Mouse (Mus musculus) heart, embryonic 11.5 days (tissue): ENCODE data around the gene Aoc2. TPM values are rescaled to one million over a fixed set of nuclear protein-coding genes. Genes with fewer than 3 reads are reported as not detected.

Source experiments
- ATAC-seq: fragments of 200-750 bp; cut with Nextera tagmentation; replicated peaks from 2 replicates; pipeline ENCODE4 v1.8.0; 2017; ENCODE audit warnings: moderate library complexity; ENCODE audit not compliant: insufficient number of reproducible peaks, low FRiP score, low TSS enrichment
- H3K27ac ChIP-seq: fragments of 300-500 bp; sonication (generic); 2 replicates; pipeline ENCODE4 v1.5.1; 2014; ENCODE audit warnings: mild to moderate bottlenecking, low read depth, low read length
- H3K27me3 ChIP-seq: fragments of 300-500 bp; sonication (generic); 2 replicates; pipeline ENCODE4 v1.6.1; 2014; ENCODE audit warnings: mild to moderate bottlenecking, low read length, mixed read lengths; ENCODE audit not compliant: control insufficient read depth, insufficient read depth
- H3K36me3 ChIP-seq: fragments of 300-500 bp; sonication (generic); 2 replicates; pipeline ENCODE4 v1.6.1; 2014; ENCODE audit warnings: mild to moderate bottlenecking, low read length, moderate library complexity, mixed read lengths; ENCODE audit not compliant: control insufficient read depth, insufficient read depth
- H3K4me1 ChIP-seq: fragments of 300-500 bp; sonication (generic); 2 replicates; pipeline ENCODE4 v1.6.1; 2014; ENCODE audit warnings: low read length; ENCODE audit not compliant: control insufficient read depth, insufficient read depth
- H3K4me2 ChIP-seq: fragments of 300-500 bp; sonication (generic); 2 replicates; pipeline ENCODE4 v1.6.1; 2014; ENCODE audit warnings: mild to moderate bottlenecking, moderate library complexity
- H3K4me3 ChIP-seq: fragments of 300-500 bp; sonication (generic); 2 replicates; pipeline ENCODE4 v1.5.1; 2014; ENCODE audit warnings: low read depth, low read length
- H3K9ac ChIP-seq: fragments of 300-500 bp; sonication (generic); 2 replicates; pipeline ENCODE4 v1.6.1; 2014; ENCODE audit warnings: mild to moderate bottlenecking, low read depth, low read length, moderate library complexity
- H3K9me3 ChIP-seq: fragments of 300-500 bp; sonication (generic); replicated peaks from 2 replicates; pipeline ENCODE4 v1.6.1; 2016; ENCODE audit warnings: low read length; ENCODE audit not compliant: control insufficient read depth
- WGBS: fragments of 180-500 bp; shearing (Covaris S2); extraction: QIAGEN DNeasy Blood & Tissue Kit; methylation state at CpG from one replicate; pipeline ENCODE4 v1.1.7; 2014; ENCODE audit not compliant: insufficient replicate concordance; 5-methylcytosine and 5-hydroxymethylcytosine counted together
- polyA plus RNA-seq: library from polyadenylated mRNA; unstranded; fragments of >200 nt; fragmentation: Nextera tagmentation; extraction: Ambion mirVana; gene quantifications from 2 replicates; pipeline ENCODE4 v1.2.1, GENCODE M21; 2014

Gene Aoc2
- polyA plus RNA-seq, 1 experiment from 2014 or later = 0.90 TPM

DNA sequence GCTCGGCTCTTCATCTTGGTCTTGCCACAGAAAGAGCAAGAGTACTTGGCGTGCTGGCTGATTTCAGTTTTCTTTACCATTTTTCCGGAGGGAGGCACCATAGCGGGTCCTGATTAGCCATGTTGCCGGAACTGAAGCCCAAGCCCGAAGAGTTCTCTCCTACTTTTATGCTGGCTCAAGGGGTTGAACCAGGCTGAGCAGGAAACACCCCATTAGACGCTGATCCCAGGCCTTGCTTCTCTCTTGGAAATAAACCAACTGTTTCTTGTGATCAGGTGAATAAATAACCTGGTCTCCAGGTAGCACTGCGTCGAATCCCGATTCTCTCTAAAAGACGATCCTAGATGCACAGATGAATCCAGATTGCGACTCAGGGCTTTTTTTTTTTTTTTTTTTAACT, 28.6 kb downstream of the Aoc2 start:
- H3K4me2 ChIP-seq = no peak overlapping the region
- H3K36me3 ChIP-seq = no peaks in the 10 kb centered on the region
- H3K4me1 ChIP-seq = 0 out of 2 replicates have a peak, but pooled peaks cover 2% of the 10 kb centered on the region
- H3K9ac ChIP-seq = no peak overlapping the region
- H3K9me3 ChIP-seq = no peaks in the 10 kb centered on the region
- H3K4me3 ChIP-seq = no peak overlapping the region
- no peak for ATAC-seq
- WGBS = 82% methylated on average over 12 of the region's 12 CpGs
- H3K27me3 ChIP-seq = no peaks in the 10 kb centered on the region
- H3K27ac ChIP-seq = no peak overlapping the region

DNA sequence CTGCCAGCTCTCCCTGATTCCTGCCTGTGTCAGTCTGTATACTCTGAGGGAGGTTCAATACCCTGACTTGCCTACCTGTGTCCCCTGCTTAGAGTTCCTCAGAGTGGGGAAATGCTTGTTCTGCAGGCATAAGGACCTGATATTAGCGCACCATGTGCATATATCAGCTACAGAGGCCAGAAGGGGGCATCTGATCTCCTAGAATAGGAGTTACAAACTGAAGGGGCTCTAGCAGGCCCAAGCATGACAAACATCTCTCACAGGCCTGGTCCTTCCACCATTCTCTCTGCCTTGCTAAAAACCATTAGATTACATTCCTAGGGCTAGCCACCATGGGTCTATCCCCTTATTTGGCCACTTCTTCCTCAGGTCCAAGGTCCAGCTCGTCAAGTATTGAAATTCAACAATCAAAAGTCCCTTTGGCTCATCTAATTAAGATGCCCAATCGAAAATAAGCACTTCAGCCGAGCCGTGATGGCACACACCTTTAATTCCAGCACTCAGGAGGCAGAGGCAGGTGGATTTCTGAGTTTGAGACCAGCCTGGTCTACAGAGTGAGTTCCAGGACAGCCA, 29.7 kb downstream of the Aoc2 start:
- Histone ChIP-seq H3K36me3 (no peaks in the 10 kb centered on the region), H3K9ac (no peak overlapping the region), H3K9me3 (no peaks in the 10 kb centered on the region), H3K27me3 (no peaks in the 10 kb centered on the region), H3K27ac (no peak overlapping the region), H3K4me1 (no peaks in the 10 kb centered on the region), H3K4me3 (no peak overlapping the region), H3K4me2 (no peak overlapping the region)
- no peak for ATAC-seq
- WGBS = 79% methylated on average over 5 of the region's 5 CpGs

- Histone ChIP-seq H3K27me3 (no peaks in the 10 kb centered on the region), H3K4me1 (peaks cover 10% of the 10 kb centered on the region), H3K36me3 (no peaks in the 10 kb centered on the region), H3K9me3 (no peaks in the 10 kb centered on the region), H3K4me3 (no peak overlapping the region), H3K9ac (no peak overlapping the region), H3K27ac (no peak overlapping the region), H3K4me2 (no peak overlapping the region)
- WGBS = 86% methylated on average over 2 of the region's 2 CpGs
- no peak for ATAC-seq
Observed at GRCm38 (mm10) chr11:101355916-101356315, 31.1 kb downstream of the Aoc2 start.

- H3K4me3 ChIP-seq = no peak overlapping the region
- no peaks in the 10 kb centered on the region for H3K36me3 ChIP-seq
- peaks cover 10% of the 10 kb centered on the region for H3K4me1 ChIP-seq
- H3K4me2 ChIP-seq = no peak overlapping the region
- H3K9me3 ChIP-seq = no peaks in the 10 kb centered on the region
- no peaks in the 10 kb centered on the region for H3K27me3 ChIP-seq
- 74% methylated on average over 3 of the region's 3 CpGs for WGBS
- H3K9ac ChIP-seq = no peak overlapping the region
- H3K27ac ChIP-seq = no peak overlapping the region
- ATAC-seq = no peak
Observed at GRCm38 (mm10) chr11:101357505-101358182, 32.8 kb downstream of the Aoc2 start.

DNA sequence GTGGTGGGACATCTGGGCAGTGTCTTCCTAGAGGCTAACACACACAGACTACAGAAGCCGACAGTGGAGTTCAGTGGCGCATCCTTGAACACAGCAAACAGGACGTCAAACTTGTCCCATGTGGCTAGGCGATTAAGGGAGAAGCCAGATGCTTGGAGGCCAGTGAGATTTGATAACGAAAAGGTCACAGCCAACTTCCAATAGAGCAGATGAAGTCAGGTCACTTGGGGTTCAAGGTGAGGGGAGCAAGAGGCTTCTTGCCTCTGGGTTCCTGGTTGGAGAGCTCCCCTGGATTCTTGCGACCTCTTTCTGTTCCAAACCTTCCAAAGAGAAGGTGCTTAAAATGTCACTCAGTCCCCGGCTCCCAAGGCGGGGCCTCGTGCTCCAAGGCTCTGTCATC, 34.9 kb downstream of the Aoc2 start:
- Histone ChIP-seq H3K36me3 (no peaks in the 10 kb centered on the region), H3K27me3 (no peaks in the 10 kb centered on the region), H3K9ac (0 out of 2 replicates have a peak overlapping the region, but pooled peaks have one; percentile 16), H3K4me3 (no peak overlapping the region), H3K9me3 (no peaks in the 10 kb centered on the region), H3K27ac (peak overlapping the region; percentile 64), H3K4me2 (no peak overlapping the region), H3K4me1 (peaks cover 10% of the 10 kb centered on the region)
- WGBS = 57% methylated on average over 9 of the region's 9 CpGs
- no peak for ATAC-seq

DNA sequence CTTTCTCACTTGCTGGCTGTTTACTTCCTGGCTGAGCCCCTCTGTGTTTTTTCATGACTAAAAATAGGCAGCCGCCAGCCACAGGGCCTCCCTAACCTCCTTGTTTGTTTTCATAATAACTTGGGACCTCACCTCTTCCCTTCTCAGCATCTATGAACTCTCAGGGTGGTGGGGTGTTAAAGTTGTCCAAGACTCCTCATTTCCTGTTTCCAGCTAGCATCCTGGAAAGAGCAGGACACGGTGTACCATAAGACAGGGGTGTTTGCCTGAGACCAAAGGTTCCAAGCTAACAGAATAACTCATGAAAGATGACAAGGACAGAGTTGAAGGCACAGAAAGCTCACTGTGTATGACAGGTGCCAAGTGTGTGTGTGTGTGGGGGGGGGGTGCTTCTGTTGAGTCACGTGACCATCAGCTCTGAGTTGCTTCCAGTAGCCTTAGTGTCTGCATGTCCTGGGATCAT, 35.8 kb downstream of the Aoc2 start:
- WGBS = 44% methylated on average over 3 of the region's 3 CpGs
- peak overlapping the region; percentile 25; the same call in 1 of the 2 replicates for H3K27ac ChIP-seq
- no peak overlapping the region for H3K4me2 ChIP-seq
- no peak for ATAC-seq
- no peaks in the 10 kb centered on the region for H3K27me3 ChIP-seq
- H3K9me3 ChIP-seq = no peaks in the 10 kb centered on the region
- no peak overlapping the region for H3K9ac ChIP-seq
- H3K4me1 ChIP-seq = peaks cover 10% of the 10 kb centered on the region
- no peak overlapping the region for H3K4me3 ChIP-seq
- no peaks in the 10 kb centered on the region for H3K36me3 ChIP-seq

DNA sequence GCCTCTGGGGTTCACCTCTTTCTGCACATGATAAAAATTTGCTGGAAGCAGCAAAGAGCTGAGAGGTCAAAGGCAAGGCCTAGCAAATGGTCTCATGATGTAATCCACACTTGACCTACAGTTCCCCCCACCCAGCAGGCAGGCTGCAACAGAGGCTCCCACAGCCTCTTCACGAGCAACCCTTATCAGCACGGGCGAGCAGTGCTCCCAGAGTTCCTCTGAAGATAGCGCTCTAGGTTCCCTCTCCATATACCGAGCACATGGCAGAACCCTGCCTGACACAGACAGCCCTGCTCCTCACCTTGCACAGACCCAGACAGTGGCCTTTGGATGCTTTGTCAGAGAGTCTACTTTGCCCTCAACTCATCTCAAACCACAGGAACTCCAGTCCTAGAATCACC, 39.7 kb downstream of the Aoc2 start:
- peaks cover 10% of the 10 kb centered on the region for H3K4me1 ChIP-seq
- no peak for ATAC-seq
- H3K4me3 ChIP-seq = no peak overlapping the region
- H3K27ac ChIP-seq = no peak overlapping the region
- no peaks in the 10 kb centered on the region for H3K36me3 ChIP-seq
- no peak overlapping the region for H3K9ac ChIP-seq
- no peak overlapping the region for H3K4me2 ChIP-seq
- H3K27me3 ChIP-seq = no peaks in the 10 kb centered on the region
- WGBS = 14% methylated on average over 5 of the region's 5 CpGs
- H3K9me3 ChIP-seq = no peaks in the 10 kb centered on the region

DNA sequence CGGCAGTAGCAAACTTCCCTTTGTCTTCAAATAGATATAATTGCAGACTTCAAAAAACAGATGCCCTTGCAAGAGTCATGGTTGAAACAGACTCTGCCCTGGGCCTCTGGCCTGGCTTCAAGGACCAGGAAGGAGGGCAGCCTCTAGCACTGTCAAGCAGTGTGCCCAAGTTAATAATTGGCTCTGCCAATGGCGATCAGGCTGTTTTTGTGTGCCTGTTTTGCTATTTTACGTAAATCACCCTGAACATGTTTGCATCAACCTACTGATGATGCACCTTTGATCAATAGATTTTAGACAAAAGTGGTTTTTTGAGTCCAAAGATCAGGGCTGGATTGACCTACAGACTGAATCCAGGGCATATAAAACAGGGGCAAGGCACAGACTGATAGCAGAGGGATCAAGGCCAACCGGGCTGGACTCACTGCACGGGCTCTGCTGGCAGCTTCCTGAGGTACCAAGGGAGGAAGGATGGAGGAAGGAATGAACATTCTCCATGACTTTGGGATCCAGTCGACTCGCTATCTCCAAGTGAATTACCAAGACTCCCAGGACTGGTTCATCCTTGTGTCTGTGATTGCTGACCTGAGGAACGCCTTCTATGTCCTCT, 42.6 kb downstream of the Aoc2 start, which contains the start of gene G6pc:
TSS of gene G6pc (plus strand) at position 236 of the 610 bp plus-strand sequence.
- Histone ChIP-seq H3K36me3 (no peaks in the 10 kb centered on the region), H3K4me3 (no peak within 1 kb of the TSS), H3K4me1 (no peaks in the 10 kb centered on the region), H3K4me2 (no peak within 1 kb of the TSS), H3K9ac (no peak within 1 kb of the TSS), H3K27me3 (no peaks in the 10 kb centered on the region), H3K9me3 (no peaks in the 10 kb centered on the region), H3K27ac (no peak within 1 kb of the TSS)
- no peak for ATAC-seq
- WGBS = 80% methylated on average over 8 of the region's 8 CpGs
